8 mouse cellular contexts compared by ENCODE assay signal in genomic region chr9:89705197-89705533, GRCm38 (mm10). TPM values are rescaled to one million over a fixed set of nuclear protein-coding genes. Genes with fewer than 3 reads are reported as not detected.
DNase-seq lines count a peak whose midpoint lies in the region; ATAC-seq and TF ChIP-seq lines count a peak whose summit lies in the region.

No protein-coding gene starts in this region.

- peak overlapping the region; percentile 70 for H3K4me3 ChIP-seq in liver, adult 2 months (ENCODE audit: insufficient read depth, low read depth, low read length)
- peak overlapping the region; percentile 69 for H3K4me3 ChIP-seq in embryonic facial prominence, embryonic 15.5 days (replicated peaks)
- H3K4me3 ChIP-seq in limb, embryonic 12.5 days (replicated peaks): peak overlapping the region; percentile 64
- peak overlapping the region; percentile 82 for H3K4me3 ChIP-seq in olfactory bulb, adult 2 months (ENCODE audit: insufficient read depth, low read depth, low read length)

- 11% methylated on average over 10 of the region's 10 CpGs for WGBS in liver, adult 2 months
- 10% methylated on average over 10 of the region's 10 CpGs for WGBS in embryonic facial prominence, embryonic 15.5 days
- 9% methylated on average over 10 of the region's 10 CpGs for WGBS in limb, embryonic 12.5 days
- 8% methylated on average over 10 of the region's 10 CpGs for WGBS in olfactory bulb, adult 2 months

- H3K27ac ChIP-seq in liver, adult 2 months (replicated peaks; ENCODE audit: insufficient read depth, low read depth, low read length): 0 out of 2 replicates have a peak overlapping the region, but pooled peaks have one; percentile 28
- H3K27ac ChIP-seq in embryonic facial prominence, embryonic 15.5 days (replicated peaks): peak overlapping the region; percentile 85
- peak overlapping the region; percentile 89 for H3K27ac ChIP-seq in limb, embryonic 12.5 days
- 0 out of 2 replicates have a peak overlapping the region, but pooled peaks have one; percentile 36 for H3K27ac ChIP-seq in olfactory bulb, adult 2 months (ENCODE audit: insufficient read depth, low read depth, low read length)

- peak overlapping the region; percentile 71 for H3K9ac ChIP-seq in liver, adult 2 months (ENCODE audit: low read depth, low read length)
- H3K9ac ChIP-seq in embryonic facial prominence, embryonic 15.5 days: peak overlapping the region; percentile 86
- peak overlapping the region; percentile 84 for H3K9ac ChIP-seq in limb, embryonic 12.5 days (replicated peaks)

- no peak for DNase-seq in liver, adult 2 months (ENCODE audit: extremely low read depth, low read depth, low spot score)
- no peak for DNase-seq in liver
- no peak for DNase-seq in urinary bladder, postnatal 4 days (ENCODE audit: low spot score in 2 of 2)
- DNase-seq in embryo, embryonic 10.5 days (ENCODE audit: low spot score): no peak

- TF ChIP-seq POLR2A in liver, adult 2 months (IDR thresholded peaks at IDR 0.05; ENCODE audit: extremely low read depth, insufficient read depth, low read length): no peak
- no peak for TF ChIP-seq POLR2A in olfactory bulb, adult 2 months (IDR thresholded peaks at IDR 0.05; ENCODE audit: insufficient read depth, low read depth, low read length)

- ATAC-seq in embryonic facial prominence, embryonic 15.5 days (ENCODE audit: insufficient number of reproducible peaks, low FRiP score, low TSS enrichment, low read depth): 0 out of 2 replicates have a peak, but pooled peaks have one; percentile 8
- peak; percentile 60 for ATAC-seq in limb, embryonic 12.5 days (ENCODE audit: insufficient number of reproducible peaks, insufficient read depth, low FRiP score, low TSS enrichment, low read depth)
- no peak for ATAC-seq in monocyte, adult 5-6 weeks (replicated peaks; ENCODE audit: insufficient number of reproducible peaks, low FRiP score, low TSS enrichment, poor library complexity, severe bottlenecking)

- no peaks in the 10 kb centered on the region for H3K27me3 ChIP-seq in liver, adult 2 months (ENCODE audit: control insufficient read depth, insufficient read depth, low read length)
- no peaks in the 10 kb centered on the region; the same call in 1 of the 2 replicates for H3K27me3 ChIP-seq in embryonic facial prominence, embryonic 15.5 days
- no peaks in the 10 kb centered on the region for H3K27me3 ChIP-seq in limb, embryonic 12.5 days

- peaks cover 19% of the 10 kb centered on the region for H3K36me3 ChIP-seq in liver, adult 2 months (ENCODE audit: control insufficient read depth, insufficient read depth, low read length)
- peaks cover 23% of the 10 kb centered on the region for H3K36me3 ChIP-seq in embryonic facial prominence, embryonic 15.5 days
- peaks cover 18% of the 10 kb centered on the region for H3K36me3 ChIP-seq in limb, embryonic 12.5 days

- peaks cover 5% of the 10 kb centered on the region for H3K4me1 ChIP-seq in liver, adult 2 months (ENCODE audit: control insufficient read depth, insufficient read depth, low read length)
- peaks cover 8% of the 10 kb centered on the region for H3K4me1 ChIP-seq in embryonic facial prominence, embryonic 15.5 days
- H3K4me1 ChIP-seq in limb, embryonic 12.5 days (replicated peaks): peaks cover 7% of the 10 kb centered on the region; the same call in 1 of the 2 replicates
- H3K4me1 ChIP-seq in olfactory bulb, adult 2 months (ENCODE audit: control insufficient read depth, insufficient read depth, low read length): peaks cover 4% of the 10 kb centered on the region; the same call in 1 of the 2 replicates

- no peaks in the 10 kb centered on the region for H3K9me3 ChIP-seq in embryonic facial prominence, embryonic 15.5 days (replicated peaks)
- H3K9me3 ChIP-seq in limb, embryonic 12.5 days: no peaks in the 10 kb centered on the region

- H3K79me2 ChIP-seq in liver, adult 2 months (ENCODE audit: control insufficient read depth, insufficient read depth, low read length): no peaks in the 10 kb centered on the region

- no peak for TF ChIP-seq CTCF in liver, adult 2 months (IDR thresholded peaks at IDR 0.05; ENCODE audit: low read depth, low read length)
- TF ChIP-seq CTCF in olfactory bulb, adult 2 months (IDR thresholded peaks at IDR 0.05; ENCODE audit: insufficient read depth, low read depth, low read length): no peak

- peak overlapping the region; percentile 81 for H3K4me2 ChIP-seq in embryonic facial prominence, embryonic 15.5 days (replicated peaks)
- H3K4me2 ChIP-seq in limb, embryonic 12.5 days: peak overlapping the region; percentile 85

RNA-seq across cellular contexts. Expression of gene Tmed3, which starts 0.3 kb away (rescaled TPM):
- total RNA-seq in liver, adult 2 months (2014; rRNA removed): 24.3 and 26.6 TPM in 2 replicates
- 29.7 and 42.0 TPM in 2 replicates for polyA plus RNA-seq in liver, adult 2 months (2012; rRNA removed)
- polyA plus RNA-seq in embryonic facial prominence, embryonic 15.5 days (2015; fragmentation: Nextera tagmentation; extraction: Ambion mirVana): 148 and 157 TPM in 2 replicates
- 59.9 and 65.9 TPM in 2 replicates for polyA plus RNA-seq in limb, embryonic 12.5 days (2016; fragmentation: Nextera tagmentation; extraction: Ambion mirVana)
- polyA plus RNA-seq in olfactory bulb, adult 2 months (2012; ENCODE audit: insufficient read depth, insufficient read length, low replicate concordance, missing spikeins): not detected in 2 replicates
- total RNA-seq in monocyte, adult 5-6 weeks (2017): 32.8 to 48.6 TPM (median 39.3 TPM) in 3 replicates

RNA-seq across cellular contexts. Expression of gene Ankrd34c, which starts 33.1 kb away (rescaled TPM):
- total RNA-seq in liver, adult 2 months (2014; rRNA removed): not detected in 2 replicates
- polyA plus RNA-seq in liver, adult 2 months (2012; rRNA removed): not detected in 2 replicates
- 0.04 TPM in 1 of 2 replicates, not detected in the other for polyA plus RNA-seq in embryonic facial prominence, embryonic 15.5 days (2015; fragmentation: Nextera tagmentation; extraction: Ambion mirVana)
- not detected in 2 replicates for polyA plus RNA-seq in limb, embryonic 12.5 days (2016; fragmentation: Nextera tagmentation; extraction: Ambion mirVana)
- polyA plus RNA-seq in olfactory bulb, adult 2 months (2012; ENCODE audit: insufficient read depth, insufficient read length, low replicate concordance, missing spikeins): not detected in 2 replicates
- total RNA-seq in monocyte, adult 5-6 weeks (2017): not detected in 3 replicates

Comparison
In these comparisons a context has a peak if more than half of its experiments do, and no peak if none do; other contexts are left out.
1. H3K27ac ChIP-seq: peak in every context shown above with its lines; median percentile 89 in limb, embryonic 12.5 days; 85 in embryonic facial prominence, embryonic 15.5 days; 36 in olfactory bulb, adult 2 months; 28 in liver, adult 2 months.
2. RNA of gene Tmed3, which starts 0.3 kb away (polyA plus RNA-seq): 148 to 157 TPM in embryonic facial prominence, embryonic 15.5 days, 59.9 to 65.9 TPM in limb, embryonic 12.5 days and 29.7 to 42.0 TPM in liver, adult 2 months; not detected in olfactory bulb, adult 2 months; every median in the first group is over 10 times any median in the second.
3. Peak in every context shown above with its lines, with median percentiles within 50 percentile points of each other: H3K4me3 ChIP-seq and H3K9ac ChIP-seq.